Mouse (Mus musculus): Measurements from ENCODE around the gene Ppm1n. TPM values are rescaled to one million over a fixed set of nuclear protein-coding genes. Genes with fewer than 3 reads are reported as not detected.
A peak's percentile ranks its signal among the peaks of the same experiment; 100 is the strongest.

The Ppm1n gene
- polyA plus RNA-seq, 1 experiment = 5.7 TPM

DNA sequence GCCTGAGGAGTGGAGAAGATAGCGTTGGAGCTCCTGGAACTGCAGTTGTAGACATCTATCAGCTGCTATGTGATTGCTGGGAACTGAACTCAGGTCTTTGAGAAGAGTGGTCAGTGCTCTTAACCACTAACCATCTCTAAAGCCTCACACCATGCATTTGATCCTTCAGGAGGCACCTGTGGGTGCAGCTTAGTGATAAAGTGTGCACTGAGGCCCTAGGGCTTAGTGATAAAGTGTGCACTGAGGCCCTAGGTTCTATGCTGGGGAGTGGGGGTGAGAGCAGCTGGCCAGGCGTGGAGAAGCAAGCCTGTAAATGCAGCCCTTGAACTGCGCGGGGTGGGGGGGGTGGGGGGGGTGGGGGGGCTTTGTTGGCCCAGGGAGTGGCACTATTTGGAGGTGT is 39.9 kb downstream of the Ppm1n start:
- no peaks in the 10 kb centered on the region for H3K27me3 ChIP-seq (ENCODE audit: control insufficient read depth, insufficient read depth, low read length, poor library complexity, severe bottlenecking)
- no peak overlapping the region for H3K9ac ChIP-seq (ENCODE audit: low read depth, poor library complexity, severe bottlenecking)
- H3K4me1 ChIP-seq (ENCODE audit: control insufficient read depth, insufficient read depth, low read length) = peaks cover 4% of the 10 kb centered on the region
- H3K4me3 ChIP-seq (ENCODE audit: low read depth, low read length) = no peak overlapping the region
- H3K36me3 ChIP-seq (ENCODE audit: control insufficient read depth, insufficient read depth, low read length, poor library complexity, severe bottlenecking) = no peaks in the 10 kb centered on the region
- TF ChIP-seq POLR2A (IDR thresholded peaks at IDR 0.05; ENCODE audit: insufficient read depth, low read length) = no peak
- no peak for TF ChIP-seq CTCF (IDR thresholded peaks at IDR 0.05; ENCODE audit: low read depth, low read length)
- no peak for TF ChIP-seq EP300 (IDR thresholded peaks at IDR 0.05; ENCODE audit: insufficient read depth, low read depth, low read length)
- no peaks in the 10 kb centered on the region for H3K9me3 ChIP-seq (replicated peaks; ENCODE audit: control insufficient read depth, insufficient read depth, low read length, poor library complexity, severe bottlenecking)
- H3K27ac ChIP-seq (ENCODE audit: insufficient read depth, low read length) = peak overlapping the region; percentile 62; the same call in 1 of the 2 replicates

DNA sequence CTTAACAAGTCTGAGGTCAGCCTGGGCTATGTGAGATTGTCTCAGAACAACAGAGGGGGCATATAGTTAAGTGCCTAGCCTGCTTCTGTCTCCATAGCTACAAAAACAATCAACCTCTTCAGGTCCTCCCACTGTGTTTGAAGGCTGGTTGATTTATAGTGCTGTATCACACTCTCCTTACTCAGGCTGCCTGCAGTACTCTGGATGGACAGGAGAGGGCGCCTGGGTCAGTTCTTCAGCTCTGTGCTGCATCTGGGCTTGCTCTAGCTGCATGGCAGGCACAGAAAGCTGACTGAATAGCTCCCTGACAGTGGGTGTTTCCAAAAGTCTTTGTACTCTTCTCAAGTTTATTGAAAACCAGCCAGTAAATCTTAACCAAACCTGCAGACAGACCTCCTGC is 40.4 kb downstream of the Ppm1n start:
- H3K4me1 ChIP-seq (ENCODE audit: control insufficient read depth, insufficient read depth, low read length) = peaks cover 4% of the 10 kb centered on the region
- H3K27ac ChIP-seq (ENCODE audit: insufficient read depth, low read length) = peak overlapping the region; percentile 62; the same call in 1 of the 2 replicates
- no peak overlapping the region for H3K9ac ChIP-seq (ENCODE audit: low read depth, poor library complexity, severe bottlenecking)

DNA sequence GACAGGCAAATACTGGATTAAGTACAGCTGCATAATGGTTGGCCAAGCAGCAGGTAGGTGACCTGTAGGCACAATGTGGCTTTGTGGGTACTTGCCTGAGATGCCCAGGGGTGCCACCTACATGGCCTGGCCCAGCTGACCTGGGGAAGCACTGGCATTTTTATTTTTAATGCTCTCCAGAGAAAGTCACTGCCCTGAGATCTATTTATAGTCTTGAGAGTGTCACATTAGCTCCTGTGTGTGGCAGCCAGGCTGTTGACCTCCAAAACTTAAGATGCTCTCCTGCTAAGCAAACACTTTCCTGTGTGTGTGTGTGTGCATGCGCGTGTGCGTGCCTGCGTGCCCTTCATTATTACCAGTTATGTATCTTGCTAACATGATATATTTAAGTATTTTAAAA is 41.5 kb downstream of the Ppm1n start:
- Histone ChIP-seq H3K4me3 (ENCODE audit: low read depth, low read length) (no peak overlapping the region), H3K27ac (ENCODE audit: insufficient read depth, low read length) (no peak overlapping the region), H3K36me3 (ENCODE audit: control insufficient read depth, insufficient read depth, low read length, poor library complexity, severe bottlenecking) (no peaks in the 10 kb centered on the region), H3K9ac (ENCODE audit: low read depth, poor library complexity, severe bottlenecking) (no peak overlapping the region), H3K9me3 (replicated peaks; ENCODE audit: control insufficient read depth, insufficient read depth, low read length, poor library complexity, severe bottlenecking) (no peaks in the 10 kb centered on the region), H3K4me1 (ENCODE audit: control insufficient read depth, insufficient read depth, low read length) (peaks cover 3% of the 10 kb centered on the region), H3K27me3 (ENCODE audit: control insufficient read depth, insufficient read depth, low read length, poor library complexity, severe bottlenecking) (no peaks in the 10 kb centered on the region)
- TF ChIP-seq EP300 (IDR thresholded peaks at IDR 0.05; ENCODE audit: insufficient read depth, low read depth, low read length) (no peak), CTCF (IDR thresholded peaks at IDR 0.05; ENCODE audit: low read depth, low read length) (no peak), POLR2A (IDR thresholded peaks at IDR 0.05; ENCODE audit: insufficient read depth, low read length) (no peak)

More for the DNA sequence above, 40.4 kb downstream of the Ppm1n start:
- TF ChIP-seq CTCF (IDR thresholded peaks at IDR 0.05; ENCODE audit: low read depth, low read length) (peak; percentile 87), POLR2A (IDR thresholded peaks at IDR 0.05; ENCODE audit: insufficient read depth, low read length) (no peak), EP300 (IDR thresholded peaks at IDR 0.05; ENCODE audit: insufficient read depth, low read depth, low read length) (0 out of 2 replicates have a peak, but pooled peaks have one; percentile 41)
- Histone ChIP-seq H3K27me3 (ENCODE audit: control insufficient read depth, insufficient read depth, low read length, poor library complexity, severe bottlenecking) (no peaks in the 10 kb centered on the region), H3K36me3 (ENCODE audit: control insufficient read depth, insufficient read depth, low read length, poor library complexity, severe bottlenecking) (no peaks in the 10 kb centered on the region), H3K4me3 (ENCODE audit: low read depth, low read length) (no peak overlapping the region), H3K9me3 (replicated peaks; ENCODE audit: control insufficient read depth, insufficient read depth, low read length, poor library complexity, severe bottlenecking) (no peaks in the 10 kb centered on the region)

- no peak overlapping the region for H3K27ac ChIP-seq (ENCODE audit: insufficient read depth, low read length)
- TF ChIP-seq POLR2A (IDR thresholded peaks at IDR 0.05; ENCODE audit: insufficient read depth, low read length) = no peak
- TF ChIP-seq EP300 (IDR thresholded peaks at IDR 0.05; ENCODE audit: insufficient read depth, low read depth, low read length) = no peak
- TF ChIP-seq CTCF (IDR thresholded peaks at IDR 0.05; ENCODE audit: low read depth, low read length) = no peak
- peaks cover 2% of the 10 kb centered on the region for H3K4me1 ChIP-seq (ENCODE audit: control insufficient read depth, insufficient read depth, low read length)
- H3K27me3 ChIP-seq (ENCODE audit: control insufficient read depth, insufficient read depth, low read length, poor library complexity, severe bottlenecking) = no peaks in the 10 kb centered on the region
- H3K9me3 ChIP-seq (replicated peaks; ENCODE audit: control insufficient read depth, insufficient read depth, low read length, poor library complexity, severe bottlenecking) = no peaks in the 10 kb centered on the region
- H3K9ac ChIP-seq (ENCODE audit: low read depth, poor library complexity, severe bottlenecking) = no peak overlapping the region
- H3K4me3 ChIP-seq (ENCODE audit: low read depth, low read length) = no peak overlapping the region
- no peaks in the 10 kb centered on the region for H3K36me3 ChIP-seq (ENCODE audit: control insufficient read depth, insufficient read depth, low read length, poor library complexity, severe bottlenecking)
Measured at GRCm38 (mm10) chr7:19236411-19236810, 43.5 kb downstream of the Ppm1n start.

GRCm38 (mm10) chr7:19235092-19235671 is 44.7 kb downstream of the Ppm1n start:
- Histone ChIP-seq H3K27me3 (ENCODE audit: control insufficient read depth, insufficient read depth, low read length, poor library complexity, severe bottlenecking) (no peaks in the 10 kb centered on the region), H3K27ac (ENCODE audit: insufficient read depth, low read length) (no peak overlapping the region), H3K4me3 (ENCODE audit: low read depth, low read length) (no peak overlapping the region), H3K36me3 (ENCODE audit: control insufficient read depth, insufficient read depth, low read length, poor library complexity, severe bottlenecking) (no peaks in the 10 kb centered on the region), H3K9me3 (replicated peaks; ENCODE audit: control insufficient read depth, insufficient read depth, low read length, poor library complexity, severe bottlenecking) (no peaks in the 10 kb centered on the region), H3K9ac (ENCODE audit: low read depth, poor library complexity, severe bottlenecking) (no peak overlapping the region), H3K4me1 (ENCODE audit: control insufficient read depth, insufficient read depth, low read length) (peaks cover 2% of the 10 kb centered on the region)
- TF ChIP-seq EP300 (IDR thresholded peaks at IDR 0.05; ENCODE audit: insufficient read depth, low read depth, low read length) (no peak), CTCF (IDR thresholded peaks at IDR 0.05; ENCODE audit: low read depth, low read length) (no peak), POLR2A (IDR thresholded peaks at IDR 0.05; ENCODE audit: insufficient read depth, low read length) (no peak)

- Histone ChIP-seq H3K36me3 (ENCODE audit: control insufficient read depth, insufficient read depth, low read length, poor library complexity, severe bottlenecking) (no peaks in the 10 kb centered on the region), H3K4me3 (ENCODE audit: low read depth, low read length) (no peak overlapping the region), H3K9me3 (replicated peaks; ENCODE audit: control insufficient read depth, insufficient read depth, low read length, poor library complexity, severe bottlenecking) (no peaks in the 10 kb centered on the region), H3K4me1 (ENCODE audit: control insufficient read depth, insufficient read depth, low read length) (no peaks in the 10 kb centered on the region), H3K9ac (ENCODE audit: low read depth, poor library complexity, severe bottlenecking) (no peak overlapping the region), H3K27me3 (ENCODE audit: control insufficient read depth, insufficient read depth, low read length, poor library complexity, severe bottlenecking) (no peaks in the 10 kb centered on the region), H3K27ac (ENCODE audit: insufficient read depth, low read length) (no peak overlapping the region)
- no peak for TF ChIP-seq POLR2A (IDR thresholded peaks at IDR 0.05; ENCODE audit: insufficient read depth, low read length)
- TF ChIP-seq EP300 (IDR thresholded peaks at IDR 0.05; ENCODE audit: insufficient read depth, low read depth, low read length) = no peak
- no peak for TF ChIP-seq CTCF (IDR thresholded peaks at IDR 0.05; ENCODE audit: low read depth, low read length)
Measured at GRCm38 (mm10) chr7:19234652-19235051, 45.2 kb downstream of the Ppm1n start.
